Mouse (Mus musculus): ENCODE measurements around the gene Mipol1. TPM values are rescaled to one million over a fixed set of nuclear protein-coding genes. Genes with fewer than 3 reads are reported as not detected.

Gene Mipol1
- polyA plus RNA-seq, 1 experiment from 2014 or later: 5.1 TPM

DNA sequence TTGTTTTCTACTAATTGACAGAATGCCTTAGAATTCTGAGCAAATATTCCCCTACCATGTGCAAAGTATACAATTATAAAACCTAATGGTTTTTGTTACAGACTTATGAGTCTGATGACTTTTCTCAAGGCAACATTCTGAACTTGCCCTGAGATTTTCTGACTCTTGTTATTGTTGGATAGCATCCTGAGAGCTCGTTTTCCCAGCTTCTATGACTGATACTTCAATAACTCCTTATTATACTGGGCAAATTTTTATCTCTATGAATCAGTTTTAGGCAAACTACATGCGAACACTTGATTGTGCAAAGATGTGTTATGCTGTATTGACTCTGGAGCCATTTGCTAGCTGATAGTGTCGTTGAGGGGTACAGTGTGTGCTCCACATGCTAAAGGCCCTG lies 246.6 kb downstream of the Mipol1 start:
- H3K4me3 ChIP-seq (ENCODE audit: low read depth, low read length): no peak overlapping the region
- H3K36me3 ChIP-seq (ENCODE audit: control insufficient read depth, insufficient read depth, low read length): no peaks in the 10 kb centered on the region
- ATAC-seq (ENCODE audit: low read depth): no peak
- H3K4me2 ChIP-seq (ENCODE audit: low read depth, low read length): no peak overlapping the region
- no peaks in the 10 kb centered on the region for H3K4me1 ChIP-seq (ENCODE audit: control insufficient read depth, insufficient read depth, low read length)
- H3K27ac ChIP-seq (ENCODE audit: low read depth, low read length): no peak overlapping the region
- 84% methylated on average over 3 of the region's 3 CpGs for WGBS
- no peaks in the 10 kb centered on the region for H3K27me3 ChIP-seq (ENCODE audit: control insufficient read depth, insufficient read depth, low read length)
- no peaks in the 10 kb centered on the region for H3K9me3 ChIP-seq (ENCODE audit: control insufficient read depth, low read length)
- H3K9ac ChIP-seq (replicated peaks; ENCODE audit: low read depth, low read length): no peak overlapping the region

DNA sequence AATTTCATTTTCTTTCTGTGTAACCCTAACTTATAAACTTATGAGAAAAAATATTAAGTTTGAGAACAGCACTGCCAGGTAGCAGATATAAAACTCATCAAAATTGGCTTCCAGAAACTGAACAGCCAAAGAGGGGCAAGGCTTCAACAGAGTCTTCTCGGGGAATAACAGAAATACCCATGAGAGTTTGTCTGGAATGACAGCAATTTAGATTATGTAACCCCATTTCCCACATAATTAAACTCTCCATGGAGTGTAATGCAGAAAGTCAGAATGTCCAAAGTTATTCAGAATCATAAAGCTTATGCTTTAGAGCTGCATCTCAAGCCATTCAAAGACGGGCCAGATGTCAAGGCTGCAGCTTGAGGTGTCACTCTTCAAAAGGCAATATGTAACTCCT lies 251.6 kb downstream of the Mipol1 start:
- Histone ChIP-seq H3K9me3 (ENCODE audit: control insufficient read depth, low read length) (no peaks in the 10 kb centered on the region), H3K4me3 (ENCODE audit: low read depth, low read length) (no peak overlapping the region), H3K9ac (replicated peaks; ENCODE audit: low read depth, low read length) (no peak overlapping the region), H3K36me3 (ENCODE audit: control insufficient read depth, insufficient read depth, low read length) (no peaks in the 10 kb centered on the region), H3K4me1 (ENCODE audit: control insufficient read depth, insufficient read depth, low read length) (no peaks in the 10 kb centered on the region), H3K27me3 (ENCODE audit: control insufficient read depth, insufficient read depth, low read length) (no peaks in the 10 kb centered on the region), H3K27ac (ENCODE audit: low read depth, low read length) (no peak overlapping the region), H3K4me2 (ENCODE audit: low read depth, low read length) (no peak overlapping the region)
- 82% methylated on average over 2 of the region's 2 CpGs for WGBS
- ATAC-seq (ENCODE audit: low read depth): no peak

DNA sequence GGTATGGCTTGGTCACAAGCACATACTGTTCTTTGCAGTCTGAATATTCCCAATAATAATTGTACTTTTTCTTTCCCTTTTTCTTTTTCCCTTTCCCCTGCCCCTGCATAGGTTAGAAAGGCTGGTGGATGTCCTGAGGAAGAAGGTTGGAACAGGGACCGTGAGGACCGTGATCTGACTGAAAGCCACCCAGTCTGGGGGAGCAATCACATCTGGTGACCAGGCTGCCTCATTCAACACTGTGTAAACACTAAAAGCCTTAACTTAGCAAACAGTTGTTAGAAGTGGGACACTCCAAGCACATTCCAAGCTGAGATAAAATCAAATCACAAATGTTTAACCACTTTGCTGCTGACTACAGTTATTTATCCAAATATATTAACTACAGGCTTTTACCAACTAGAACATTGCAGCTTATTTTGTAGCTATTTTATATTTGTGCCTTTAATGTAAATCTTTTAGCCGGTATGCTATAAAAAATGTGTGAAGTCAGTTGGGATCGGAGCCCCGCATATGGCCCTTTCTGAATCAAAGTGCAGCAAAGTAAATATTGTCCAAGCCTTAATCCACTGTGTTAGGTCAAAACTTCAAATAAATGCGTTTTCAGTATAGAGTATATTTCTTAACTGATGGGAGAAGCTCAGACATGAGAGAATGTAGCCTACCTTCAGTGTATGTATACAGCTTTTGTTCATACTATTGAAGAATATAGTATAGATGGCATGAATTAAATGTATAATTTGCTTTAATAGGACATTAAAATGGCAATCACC lies 266.3 kb downstream of the Mipol1 start:
- no peak overlapping the region for H3K4me3 ChIP-seq (ENCODE audit: low read depth, low read length)
- 78% methylated on average over 6 of the region's 6 CpGs for WGBS
- H3K27me3 ChIP-seq (ENCODE audit: control insufficient read depth, insufficient read depth, low read length): no peaks in the 10 kb centered on the region

DNA sequence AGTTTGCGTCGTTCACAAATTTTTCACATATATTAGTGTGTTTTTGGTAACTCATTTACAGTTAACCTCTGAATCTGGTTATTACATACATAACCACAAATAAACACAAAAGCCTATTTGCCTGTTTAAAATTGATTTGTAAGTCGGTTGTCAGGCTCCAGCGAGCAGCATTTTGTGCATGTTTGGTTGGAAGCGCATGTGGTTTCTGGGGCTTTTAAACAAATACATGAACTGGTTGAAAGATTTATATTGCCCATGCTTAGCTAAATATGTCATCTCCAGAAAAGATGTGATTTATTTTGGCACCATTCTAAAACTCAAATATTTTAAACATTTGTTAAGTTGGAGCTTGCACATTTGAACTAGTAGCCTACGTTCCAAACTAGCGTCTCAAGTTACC lies 270.0 kb downstream of the Mipol1 start:
- H3K27ac ChIP-seq (ENCODE audit: low read depth, low read length): no peak overlapping the region
- no peak for ATAC-seq (ENCODE audit: low read depth)
- no peak overlapping the region for H3K4me3 ChIP-seq (ENCODE audit: low read depth, low read length)
- no peaks in the 10 kb centered on the region for H3K9me3 ChIP-seq (ENCODE audit: control insufficient read depth, low read length)
- no peak overlapping the region for H3K9ac ChIP-seq (replicated peaks; ENCODE audit: low read depth, low read length)
- WGBS: 81% methylated on average over 7 of the region's 7 CpGs
- no peaks in the 10 kb centered on the region for H3K36me3 ChIP-seq (ENCODE audit: control insufficient read depth, insufficient read depth, low read length)
- H3K27me3 ChIP-seq (ENCODE audit: control insufficient read depth, insufficient read depth, low read length): no peaks in the 10 kb centered on the region
- H3K4me1 ChIP-seq (ENCODE audit: control insufficient read depth, insufficient read depth, low read length): no peaks in the 10 kb centered on the region
- H3K4me2 ChIP-seq (ENCODE audit: low read depth, low read length): no peak overlapping the region

More for the DNA sequence above, 266.3 kb downstream of the Mipol1 start:
- Histone ChIP-seq H3K36me3 (ENCODE audit: control insufficient read depth, insufficient read depth, low read length) (no peaks in the 10 kb centered on the region), H3K4me1 (ENCODE audit: control insufficient read depth, insufficient read depth, low read length) (no peaks in the 10 kb centered on the region), H3K27ac (ENCODE audit: low read depth, low read length) (no peak overlapping the region), H3K9ac (replicated peaks; ENCODE audit: low read depth, low read length) (no peak overlapping the region), H3K4me2 (ENCODE audit: low read depth, low read length) (no peak overlapping the region), H3K9me3 (ENCODE audit: control insufficient read depth, low read length) (no peaks in the 10 kb centered on the region)
- ATAC-seq (ENCODE audit: low read depth): no peak

DNA sequence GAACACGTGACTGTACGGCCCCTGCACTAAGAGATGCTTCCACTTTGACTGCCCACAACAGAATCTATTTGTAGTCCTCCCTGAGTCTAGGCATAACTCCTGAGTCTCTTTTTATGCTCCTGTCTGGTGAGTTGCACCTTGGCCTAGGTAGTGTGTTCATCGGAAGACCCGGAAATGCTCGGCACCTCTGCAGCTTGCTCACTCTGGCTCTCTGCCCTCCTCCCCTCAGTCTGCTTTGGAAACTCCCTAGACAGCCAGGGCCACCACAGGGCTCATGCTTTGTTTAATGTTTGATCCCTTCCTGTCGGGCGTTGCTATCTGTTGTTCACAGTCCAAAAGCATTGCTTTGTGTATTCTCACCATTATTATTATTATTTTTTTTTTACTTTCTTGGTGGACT lies 275.1 kb downstream of the Mipol1 start:
- Histone ChIP-seq H3K27me3 (ENCODE audit: control insufficient read depth, insufficient read depth, low read length) (no peaks in the 10 kb centered on the region), H3K4me1 (ENCODE audit: control insufficient read depth, insufficient read depth, low read length) (no peaks in the 10 kb centered on the region), H3K9ac (replicated peaks; ENCODE audit: low read depth, low read length) (no peak overlapping the region), H3K27ac (ENCODE audit: low read depth, low read length) (no peak overlapping the region), H3K4me2 (ENCODE audit: low read depth, low read length) (no peak overlapping the region), H3K36me3 (ENCODE audit: control insufficient read depth, insufficient read depth, low read length) (no peaks in the 10 kb centered on the region), H3K4me3 (ENCODE audit: low read depth, low read length) (no peak overlapping the region), H3K9me3 (ENCODE audit: control insufficient read depth, low read length) (no peaks in the 10 kb centered on the region)
- WGBS: 77% methylated on average over 7 of the region's 7 CpGs
- ATAC-seq (ENCODE audit: low read depth): no peak

DNA sequence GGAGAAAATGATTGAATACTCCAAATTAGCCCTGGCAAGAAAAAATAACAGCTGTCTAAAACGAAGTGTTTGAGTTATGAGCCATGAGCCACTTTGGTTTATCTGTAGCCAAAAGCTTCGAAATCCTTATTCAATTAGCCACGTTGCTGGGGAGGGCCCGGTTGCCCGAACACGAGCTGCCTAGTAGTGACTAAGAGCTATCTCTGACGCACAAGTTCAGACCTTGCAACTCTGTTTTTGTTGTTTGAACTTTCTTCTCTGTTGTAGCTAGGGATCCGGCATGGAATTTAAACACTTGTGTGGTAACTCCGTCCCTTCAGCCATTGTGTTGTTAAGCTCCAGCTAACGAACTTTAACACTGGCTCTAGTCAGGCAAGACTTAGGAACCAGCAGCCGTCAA lies 278.7 kb downstream of the Mipol1 start:
- Histone ChIP-seq H3K9me3 (ENCODE audit: control insufficient read depth, low read length) (no peaks in the 10 kb centered on the region), H3K4me2 (ENCODE audit: low read depth, low read length) (no peak overlapping the region), H3K27me3 (ENCODE audit: control insufficient read depth, insufficient read depth, low read length) (no peaks in the 10 kb centered on the region), H3K4me1 (ENCODE audit: control insufficient read depth, insufficient read depth, low read length) (no peaks in the 10 kb centered on the region), H3K36me3 (ENCODE audit: control insufficient read depth, insufficient read depth, low read length) (no peaks in the 10 kb centered on the region), H3K9ac (replicated peaks; ENCODE audit: low read depth, low read length) (no peak overlapping the region), H3K4me3 (ENCODE audit: low read depth, low read length) (no peak overlapping the region), H3K27ac (ENCODE audit: low read depth, low read length) (no peak overlapping the region)
- WGBS: 58% methylated on average over 11 of the region's 11 CpGs
- no peak for ATAC-seq (ENCODE audit: low read depth)

DNA sequence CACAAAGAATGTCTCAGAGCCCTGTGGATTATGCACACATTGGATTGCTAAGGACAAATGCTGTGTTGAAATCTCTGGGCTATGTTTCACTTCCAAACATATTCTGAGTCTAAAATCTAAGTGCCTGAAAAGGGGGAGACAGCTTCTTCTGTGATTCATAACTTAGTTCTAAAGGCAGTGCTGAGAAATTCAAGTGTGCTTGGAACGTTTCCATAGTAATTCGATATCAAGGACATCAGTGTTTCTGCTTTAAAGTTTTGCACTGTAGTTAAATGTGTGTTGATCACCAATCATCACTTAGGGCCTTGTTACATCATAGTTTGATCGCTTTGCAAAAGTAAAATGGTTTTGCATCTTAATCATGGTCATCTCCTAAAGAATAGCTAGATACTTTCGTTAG lies 279.5 kb downstream of the Mipol1 start:
- ATAC-seq (ENCODE audit: low read depth): no peak
- 86% methylated on average over 4 of the region's 4 CpGs for WGBS
- no peaks in the 10 kb centered on the region for H3K27me3 ChIP-seq (ENCODE audit: control insufficient read depth, insufficient read depth, low read length)
- H3K4me2 ChIP-seq (ENCODE audit: low read depth, low read length): no peak overlapping the region
- no peak overlapping the region for H3K27ac ChIP-seq (ENCODE audit: low read depth, low read length)
- H3K36me3 ChIP-seq (ENCODE audit: control insufficient read depth, insufficient read depth, low read length): no peaks in the 10 kb centered on the region
- H3K4me3 ChIP-seq (ENCODE audit: low read depth, low read length): no peak overlapping the region
- no peaks in the 10 kb centered on the region for H3K9me3 ChIP-seq (ENCODE audit: control insufficient read depth, low read length)
- no peak overlapping the region for H3K9ac ChIP-seq (replicated peaks; ENCODE audit: low read depth, low read length)
- no peaks in the 10 kb centered on the region for H3K4me1 ChIP-seq (ENCODE audit: control insufficient read depth, insufficient read depth, low read length)

DNA sequence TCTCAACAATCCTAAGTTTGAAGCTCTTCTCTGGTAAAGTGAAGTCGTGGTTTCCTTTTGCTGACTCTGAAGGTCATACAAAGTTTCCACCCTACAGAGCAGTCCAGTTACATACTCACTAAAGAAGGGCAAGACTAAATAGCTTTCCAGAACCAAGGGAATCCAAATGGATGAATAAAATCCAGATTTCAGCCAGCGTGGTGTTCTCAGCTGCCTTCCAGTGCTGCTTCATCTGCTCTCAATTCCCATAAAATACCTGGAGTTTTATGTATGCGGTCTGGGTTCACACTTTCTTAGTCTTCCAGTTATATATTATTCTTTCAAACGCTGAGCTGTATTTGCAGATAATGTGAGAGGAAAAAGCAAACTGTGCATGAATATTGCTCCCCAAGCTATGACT lies 280.9 kb downstream of the Mipol1 start:
- Histone ChIP-seq H3K36me3 (ENCODE audit: control insufficient read depth, insufficient read depth, low read length) (no peaks in the 10 kb centered on the region), H3K4me1 (ENCODE audit: control insufficient read depth, insufficient read depth, low read length) (no peaks in the 10 kb centered on the region), H3K4me3 (ENCODE audit: low read depth, low read length) (no peak overlapping the region), H3K27ac (ENCODE audit: low read depth, low read length) (no peak overlapping the region), H3K9me3 (ENCODE audit: control insufficient read depth, low read length) (no peaks in the 10 kb centered on the region), H3K27me3 (ENCODE audit: control insufficient read depth, insufficient read depth, low read length) (no peaks in the 10 kb centered on the region), H3K4me2 (ENCODE audit: low read depth, low read length) (no peak overlapping the region), H3K9ac (replicated peaks; ENCODE audit: low read depth, low read length) (no peak overlapping the region)
- no peak for ATAC-seq (ENCODE audit: low read depth)
- WGBS: 84% methylated on average over 4 of the region's 4 CpGs

DNA sequence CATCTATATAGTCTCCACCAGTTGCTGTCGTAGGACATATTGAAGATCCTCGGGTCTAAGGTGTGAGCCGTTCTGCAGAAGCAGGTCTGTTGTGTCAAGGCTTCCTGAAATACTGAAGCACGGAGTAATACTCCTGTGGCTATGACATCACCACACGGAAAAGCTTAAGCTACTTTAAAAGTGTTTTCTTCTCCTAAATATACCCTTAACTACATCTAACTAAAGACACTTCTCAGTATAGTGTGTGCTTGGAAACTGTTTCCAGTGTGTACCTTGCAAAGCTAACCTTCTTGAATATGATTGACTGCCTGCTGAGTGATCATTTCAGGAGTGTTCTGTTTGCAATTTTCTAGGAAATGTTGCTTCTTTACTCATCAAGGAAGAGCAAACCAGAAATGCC lies 281.3 kb downstream of the Mipol1 start:
- no peak overlapping the region for H3K4me2 ChIP-seq (ENCODE audit: low read depth, low read length)
- H3K4me1 ChIP-seq (ENCODE audit: control insufficient read depth, insufficient read depth, low read length): no peaks in the 10 kb centered on the region
- H3K9me3 ChIP-seq (ENCODE audit: control insufficient read depth, low read length): no peaks in the 10 kb centered on the region
- H3K9ac ChIP-seq (replicated peaks; ENCODE audit: low read depth, low read length): no peak overlapping the region
- ATAC-seq (ENCODE audit: low read depth): no peak
- H3K36me3 ChIP-seq (ENCODE audit: control insufficient read depth, insufficient read depth, low read length): no peaks in the 10 kb centered on the region
- H3K27me3 ChIP-seq (ENCODE audit: control insufficient read depth, insufficient read depth, low read length): no peaks in the 10 kb centered on the region
- H3K27ac ChIP-seq (ENCODE audit: low read depth, low read length): no peak overlapping the region
- no peak overlapping the region for H3K4me3 ChIP-seq (ENCODE audit: low read depth, low read length)
- WGBS: 92% methylated on average over 5 of the region's 5 CpGs

All from neural tube, embryonic 14.5 days (tissue).